Mouse (Mus musculus): ENCODE data around the gene Rassf8. TPM values are rescaled to one million over a fixed set of nuclear protein-coding genes. Genes with fewer than 3 reads are reported as not detected.

The Rassf8 gene
- polyA plus RNA-seq, 2 experiments = 20.8 to 43.3 TPM

DNA sequence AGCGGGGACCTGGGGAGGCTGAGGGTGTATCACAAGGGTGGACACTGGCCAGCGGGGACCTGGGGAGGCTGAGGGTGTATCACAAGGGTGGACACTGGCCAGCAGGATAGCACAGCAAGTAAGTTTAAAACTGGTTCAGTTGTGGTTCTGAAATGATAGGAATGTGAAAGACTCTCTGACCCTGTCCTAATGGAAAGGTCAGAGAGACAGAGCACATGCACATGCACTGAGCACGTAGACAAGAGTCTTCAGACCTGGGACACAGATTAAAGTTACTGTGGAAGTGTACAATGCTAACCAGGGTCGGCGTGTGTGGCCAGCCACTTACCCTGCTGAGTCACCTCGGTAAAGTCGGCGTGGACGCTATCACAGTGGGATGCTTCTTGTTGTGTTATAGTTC lies 61.4 kb downstream of the Rassf8 start:
- WGBS = 90% methylated on average over 8 of the region's 9 CpGs

DNA sequence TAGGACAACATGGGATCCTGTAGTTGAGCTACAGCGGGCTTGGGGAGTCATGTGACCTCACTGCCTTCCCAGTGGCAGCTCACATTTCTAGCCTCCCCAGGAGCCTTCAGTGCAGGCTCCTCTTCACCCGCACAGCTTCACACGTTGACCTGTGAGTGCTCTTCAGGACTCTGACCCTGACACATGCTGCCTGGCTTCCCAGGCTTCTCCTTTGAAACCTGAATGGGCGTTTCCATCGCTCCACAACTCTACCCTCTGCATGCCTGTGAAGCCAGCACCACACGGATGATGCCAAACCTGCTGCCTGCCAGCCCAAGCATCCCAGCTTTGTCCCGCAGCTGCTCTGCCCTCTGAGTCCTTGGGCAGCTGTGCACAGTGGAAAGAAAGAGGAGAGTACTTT lies 63.0 kb downstream of the Rassf8 start:
- Histone ChIP-seq H3K9ac (ENCODE audit: low read depth, low read length, severe bottlenecking) (no peak overlapping the region), H3K4me3 (replicated peaks; ENCODE audit: low read length) (no peak overlapping the region)
- 75% methylated on average over 7 of the region's 7 CpGs for WGBS

More for the DNA sequence above, 61.4 kb downstream of the Rassf8 start:
- Histone ChIP-seq H3K4me1 (ENCODE audit: control insufficient read depth, insufficient read depth, low read length) (no peaks in the 10 kb centered on the region), H3K27ac (replicated peaks; ENCODE audit: low read depth, low read length) (no peak overlapping the region), H3K9ac (ENCODE audit: low read depth, low read length, severe bottlenecking) (no peak overlapping the region), H3K27me3 (ENCODE audit: control insufficient read depth, insufficient read depth, low read length) (no peaks in the 10 kb centered on the region), H3K36me3 (ENCODE audit: control insufficient read depth, insufficient read depth, low read length) (peaks cover 26% of the 10 kb centered on the region), H3K4me2 (replicated peaks; ENCODE audit: low read depth, low read length, severe bottlenecking) (no peak overlapping the region), H3K4me3 (replicated peaks; ENCODE audit: low read length) (no peak overlapping the region), H3K9me3 (ENCODE audit: control insufficient read depth, low read length) (no peaks in the 10 kb centered on the region)
- no peak for TF ChIP-seq POLR2A (IDR thresholded peaks at IDR 0.05; ENCODE audit: borderline replicate concordance, extremely low read depth, insufficient read depth, insufficient read length)
- ATAC-seq (ENCODE audit: low FRiP score, low read depth) = no peak
- DNase-seq (ENCODE audit: low spot score) = no peak

DNA sequence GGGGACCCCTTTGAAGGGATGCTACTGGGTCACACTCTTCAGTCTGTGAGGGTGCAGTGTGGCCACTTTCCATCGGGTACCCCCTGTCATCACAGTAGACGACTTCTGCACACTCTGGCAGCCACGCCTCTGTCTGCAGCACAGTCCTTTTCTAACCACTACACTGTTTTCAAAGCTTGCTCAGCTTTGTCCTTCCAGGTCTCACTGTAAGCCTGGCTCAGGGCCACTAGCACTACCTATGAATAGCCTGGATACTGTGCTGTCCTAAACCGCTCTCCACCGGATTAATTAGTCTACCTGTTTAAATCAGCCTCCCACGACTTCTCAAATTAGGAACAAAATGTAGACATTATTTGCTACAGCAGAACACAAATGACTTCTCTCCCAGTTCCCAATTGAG lies 63.5 kb downstream of the Rassf8 start:
- TF ChIP-seq POLR2A (IDR thresholded peaks at IDR 0.05; ENCODE audit: borderline replicate concordance, extremely low read depth, insufficient read depth, insufficient read length) = no peak
- ATAC-seq (ENCODE audit: low FRiP score, low read depth) = no peak
- no peaks in the 10 kb centered on the region for H3K4me1 ChIP-seq (ENCODE audit: control insufficient read depth, insufficient read depth, low read length)
- no peak overlapping the region for H3K4me3 ChIP-seq (replicated peaks; ENCODE audit: low read length)
- H3K9me3 ChIP-seq (ENCODE audit: control insufficient read depth, low read length) = no peaks in the 10 kb centered on the region
- DNase-seq (ENCODE audit: low spot score) = no peak
- H3K27me3 ChIP-seq (ENCODE audit: control insufficient read depth, insufficient read depth, low read length) = no peaks in the 10 kb centered on the region
- H3K36me3 ChIP-seq (ENCODE audit: control insufficient read depth, insufficient read depth, low read length) = peaks cover 44% of the 10 kb centered on the region
- WGBS = 89% methylated on average over 6 of the region's 6 CpGs
- H3K4me2 ChIP-seq (replicated peaks; ENCODE audit: low read depth, low read length, severe bottlenecking) = no peak overlapping the region
- H3K27ac ChIP-seq (replicated peaks; ENCODE audit: low read depth, low read length) = no peak overlapping the region
- no peak overlapping the region for H3K9ac ChIP-seq (ENCODE audit: low read depth, low read length, severe bottlenecking)

More for the DNA sequence above, 63.0 kb downstream of the Rassf8 start:
- Histone ChIP-seq H3K9me3 (ENCODE audit: control insufficient read depth, low read length) (no peaks in the 10 kb centered on the region), H3K27ac (replicated peaks; ENCODE audit: low read depth, low read length) (no peak overlapping the region), H3K4me1 (ENCODE audit: control insufficient read depth, insufficient read depth, low read length) (no peaks in the 10 kb centered on the region), H3K27me3 (ENCODE audit: control insufficient read depth, insufficient read depth, low read length) (no peaks in the 10 kb centered on the region), H3K4me2 (replicated peaks; ENCODE audit: low read depth, low read length, severe bottlenecking) (no peak overlapping the region), H3K36me3 (ENCODE audit: control insufficient read depth, insufficient read depth, low read length) (peaks cover 39% of the 10 kb centered on the region)
- no peak for TF ChIP-seq POLR2A (IDR thresholded peaks at IDR 0.05; ENCODE audit: borderline replicate concordance, extremely low read depth, insufficient read depth, insufficient read length)
- no peak for DNase-seq (ENCODE audit: low spot score)
- ATAC-seq (ENCODE audit: low FRiP score, low read depth) = no peak

DNA sequence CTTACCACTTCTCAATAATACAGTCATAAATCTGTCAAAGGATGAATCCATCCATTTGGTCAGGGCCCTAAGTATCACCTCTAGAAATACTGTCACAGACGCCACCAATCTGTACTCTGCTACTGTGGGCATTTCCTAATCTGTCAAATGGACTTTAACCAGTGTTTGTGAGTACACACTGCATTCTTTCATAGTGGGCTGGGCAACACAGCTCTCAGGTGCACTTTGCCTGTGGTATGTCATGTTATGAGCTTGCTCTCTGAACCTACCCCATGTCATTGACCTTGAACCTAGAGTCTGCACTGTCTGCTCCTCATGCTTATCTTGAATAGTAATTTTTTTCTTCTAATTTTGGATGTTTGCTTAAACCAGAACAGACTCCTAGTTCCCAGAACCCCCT lies 64.6 kb downstream of the Rassf8 start:
- Histone ChIP-seq H3K27ac (replicated peaks; ENCODE audit: low read depth, low read length) (no peak overlapping the region), H3K4me1 (ENCODE audit: control insufficient read depth, insufficient read depth, low read length) (no peaks in the 10 kb centered on the region), H3K4me3 (replicated peaks; ENCODE audit: low read length) (no peak overlapping the region), H3K4me2 (replicated peaks; ENCODE audit: low read depth, low read length, severe bottlenecking) (no peak overlapping the region), H3K9ac (ENCODE audit: low read depth, low read length, severe bottlenecking) (no peak overlapping the region), H3K36me3 (ENCODE audit: control insufficient read depth, insufficient read depth, low read length) (peaks cover 54% of the 10 kb centered on the region), H3K27me3 (ENCODE audit: control insufficient read depth, insufficient read depth, low read length) (no peaks in the 10 kb centered on the region), H3K9me3 (ENCODE audit: control insufficient read depth, low read length) (no peaks in the 10 kb centered on the region)
- 82% methylated on average over 1 of the region's 1 CpGs for WGBS
- ATAC-seq (ENCODE audit: low FRiP score, low read depth) (no peak), DNase-seq (ENCODE audit: low spot score) (no peak)
- TF ChIP-seq POLR2A (IDR thresholded peaks at IDR 0.05; ENCODE audit: borderline replicate concordance, extremely low read depth, insufficient read depth, insufficient read length) = no peak

DNA sequence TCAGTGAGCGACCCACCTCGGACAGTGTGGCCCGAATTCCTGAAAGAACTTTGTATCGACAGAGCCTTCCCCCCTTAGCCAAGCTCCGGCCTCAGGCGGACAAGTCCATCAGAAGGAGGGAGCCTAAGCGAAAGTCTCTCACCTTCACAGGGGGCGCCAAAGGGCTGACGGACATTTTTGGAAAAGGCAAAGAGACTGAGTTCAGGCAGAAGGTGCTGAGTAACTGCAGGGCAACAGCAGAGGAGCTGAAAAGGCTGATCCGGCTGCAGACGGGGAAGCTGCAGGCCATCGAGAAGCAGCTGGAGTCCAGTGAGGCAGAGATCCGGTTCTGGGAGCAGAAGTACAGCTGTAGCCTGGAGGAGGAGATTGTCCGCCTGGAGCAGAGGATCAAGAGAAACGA lies 68.7 kb downstream of the Rassf8 start:
- ATAC-seq (ENCODE audit: low FRiP score, low read depth) (no peak), DNase-seq (ENCODE audit: low spot score) (no peak)
- TF ChIP-seq POLR2A (IDR thresholded peaks at IDR 0.05; ENCODE audit: borderline replicate concordance, extremely low read depth, insufficient read depth, insufficient read length) = no peak
- WGBS = 39% methylated on average over 15 of the region's 15 CpGs
- no peaks in the 10 kb centered on the region for H3K4me1 ChIP-seq (ENCODE audit: control insufficient read depth, insufficient read depth, low read length)
- H3K36me3 ChIP-seq (ENCODE audit: control insufficient read depth, insufficient read depth, low read length) = peaks cover 80% of the 10 kb centered on the region
- H3K27me3 ChIP-seq (ENCODE audit: control insufficient read depth, insufficient read depth, low read length) = no peaks in the 10 kb centered on the region
- no peak overlapping the region for H3K4me3 ChIP-seq (replicated peaks; ENCODE audit: low read length)
- no peaks in the 10 kb centered on the region for H3K9me3 ChIP-seq (ENCODE audit: control insufficient read depth, low read length)
- no peak overlapping the region for H3K27ac ChIP-seq (replicated peaks; ENCODE audit: low read depth, low read length)
- H3K4me2 ChIP-seq (replicated peaks; ENCODE audit: low read depth, low read length, severe bottlenecking) = no peak overlapping the region
- H3K9ac ChIP-seq (ENCODE audit: low read depth, low read length, severe bottlenecking) = no peak overlapping the region

DNA sequence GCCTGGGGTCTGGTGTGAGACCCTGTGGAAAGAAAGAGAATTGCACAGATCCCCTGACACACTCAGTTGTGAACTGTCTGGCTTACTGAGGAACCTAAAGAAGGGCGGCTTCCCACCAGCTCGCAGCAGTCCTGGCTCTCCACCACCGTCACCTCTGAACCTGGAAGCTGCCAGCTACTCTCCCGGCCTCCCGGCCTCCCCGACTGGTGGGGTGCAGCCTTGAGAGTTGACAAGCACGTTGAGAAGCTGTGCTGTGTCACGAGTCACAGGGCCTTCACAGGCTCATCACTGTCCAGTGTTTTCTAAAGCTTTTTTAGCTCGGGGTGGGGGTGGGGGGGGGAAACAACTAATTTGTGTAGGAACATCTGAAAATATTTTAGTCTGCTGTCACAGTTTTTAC lies 72.6 kb downstream of the Rassf8 start:
- no peak for ATAC-seq (ENCODE audit: low FRiP score, low read depth)
- Histone ChIP-seq H3K9ac (ENCODE audit: low read depth, low read length, severe bottlenecking) (no peak overlapping the region), H3K9me3 (ENCODE audit: control insufficient read depth, low read length) (no peaks in the 10 kb centered on the region), H3K4me1 (ENCODE audit: control insufficient read depth, insufficient read depth, low read length) (no peaks in the 10 kb centered on the region), H3K27me3 (ENCODE audit: control insufficient read depth, insufficient read depth, low read length) (no peaks in the 10 kb centered on the region), H3K36me3 (ENCODE audit: control insufficient read depth, insufficient read depth, low read length) (peaks cover 64% of the 10 kb centered on the region), H3K4me2 (replicated peaks; ENCODE audit: low read depth, low read length, severe bottlenecking) (no peak overlapping the region), H3K4me3 (replicated peaks; ENCODE audit: low read length) (no peak overlapping the region), H3K27ac (replicated peaks; ENCODE audit: low read depth, low read length) (no peak overlapping the region)
- DNase-seq (ENCODE audit: low spot score) = no peak
- WGBS = 89% methylated on average over 9 of the region's 9 CpGs
- TF ChIP-seq POLR2A (IDR thresholded peaks at IDR 0.05; ENCODE audit: borderline replicate concordance, extremely low read depth, insufficient read depth, insufficient read length) = no peak

Data from limb, embryonic 14.5 days (tissue).